Mouse (Mus musculus) induced T-regulatory cell, adult 2 months (primary cell): ENCODE measurements around the gene Gja5.
A peak's percentile ranks its signal among the peaks of the same experiment; 100 is the strongest.
"Not testable (repeated sequence)": the region's sequence is repeated elsewhere in the genome, so short reads cannot be mapped to it uniquely, and the experiment has no call there.

ENCODE experiments used
- DNase-seq: peaks from one replicate; pipeline ENCODE4 v3.0.0-alpha.2; 2012; ENCODE audit warnings: low read depth

Gja5 gene

GRCm38 (mm10) chr3:97037119-97037518, 132.6 kb downstream of the Gja5 start:
- DNase-seq = no peak

DNA sequence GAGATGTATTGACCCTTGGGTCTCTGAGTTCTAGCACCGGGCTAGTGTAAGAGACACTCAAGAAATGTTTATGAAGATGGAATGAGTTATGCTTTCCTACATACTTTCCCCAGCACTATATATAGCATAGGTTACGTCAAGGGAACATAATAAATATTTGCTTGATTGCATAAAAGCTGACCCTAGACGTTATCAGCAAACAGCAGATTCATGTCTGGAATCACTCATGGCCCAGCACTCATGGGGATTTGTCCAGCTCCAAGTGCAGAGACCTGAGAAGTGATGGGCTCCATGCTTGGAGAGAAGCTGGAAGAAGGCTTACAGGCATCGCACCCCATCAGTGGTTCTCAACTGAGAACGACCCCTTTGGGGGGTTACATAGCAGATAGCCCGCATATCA, 135.2 kb downstream of the Gja5 start:
- DNase-seq = no peak

GRCm38 (mm10) chr3:97044188-97044587, 139.7 kb downstream of the Gja5 start:
- peak; percentile 3 for DNase-seq

DNA sequence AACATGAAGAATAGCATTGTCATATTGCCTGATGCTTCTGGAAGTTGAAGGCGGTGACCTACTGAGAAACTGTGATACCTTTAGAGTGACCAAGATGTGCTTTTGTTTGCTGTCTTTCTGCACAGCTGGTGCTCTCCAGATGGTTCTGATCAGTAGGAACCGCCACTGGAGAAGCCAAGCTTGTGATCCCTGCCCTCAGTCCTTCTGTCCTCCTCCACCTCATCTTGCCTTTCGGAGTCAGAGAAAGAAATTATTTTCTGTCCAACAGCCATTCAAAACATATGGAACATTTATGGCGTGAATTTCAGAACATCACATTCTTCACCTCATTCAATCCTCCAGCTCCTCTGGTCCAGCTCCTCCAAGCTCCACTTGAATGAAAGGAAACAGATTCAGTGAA, 143.3 kb downstream of the Gja5 start:
- no peak for DNase-seq

GRCm38 (mm10) chr3:97048360-97048759, 143.9 kb downstream of the Gja5 start:
- DNase-seq = peak; percentile 39

DNA sequence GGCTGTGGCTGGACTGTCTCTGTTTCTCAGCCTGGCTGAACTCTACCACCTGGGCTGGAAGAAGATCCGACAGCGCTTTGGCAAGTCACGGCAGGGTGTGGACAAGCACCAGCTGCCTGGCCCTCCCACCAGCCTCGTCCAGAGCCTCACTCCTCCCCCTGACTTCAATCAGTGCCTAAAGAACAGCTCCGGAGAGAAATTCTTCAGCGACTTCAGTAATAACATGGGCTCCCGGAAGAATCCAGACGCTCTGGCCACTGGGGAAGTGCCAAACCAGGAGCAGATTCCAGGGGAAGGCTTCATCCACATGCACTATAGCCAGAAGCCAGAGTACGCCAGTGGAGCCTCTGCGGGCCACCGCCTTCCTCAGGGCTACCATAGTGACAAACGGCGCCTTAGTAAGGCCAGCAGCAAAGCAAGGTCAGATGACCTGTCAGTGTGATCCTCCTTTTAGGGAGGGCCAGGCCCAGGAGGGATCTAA, 146.8 kb downstream of the Gja5 start:
- no peak for DNase-seq

- no peak for DNase-seq
Observed at GRCm38 (mm10) chr3:97052069-97052799, 147.7 kb downstream of the Gja5 start.

DNA sequence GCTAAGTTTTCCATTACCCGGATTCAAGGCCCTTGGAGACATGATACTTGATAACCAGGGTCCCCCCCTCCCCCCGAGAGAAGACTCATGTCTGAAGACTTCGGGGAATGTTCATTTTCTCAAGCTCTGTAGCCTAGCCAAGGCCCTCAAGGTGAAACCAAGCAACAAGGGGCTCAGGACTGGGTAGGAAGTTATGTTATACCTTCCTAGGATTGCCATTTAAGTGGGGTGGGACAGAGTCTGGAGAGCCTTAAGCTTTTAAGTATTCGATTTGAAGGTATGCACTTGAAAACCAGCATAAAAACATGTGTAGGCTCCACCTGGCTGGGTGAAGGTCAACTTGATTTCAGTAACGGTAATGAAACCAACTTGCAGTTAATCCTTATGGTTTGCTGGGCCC, 154.2 kb downstream of the Gja5 start:
- DNase-seq = no peak

DNA sequence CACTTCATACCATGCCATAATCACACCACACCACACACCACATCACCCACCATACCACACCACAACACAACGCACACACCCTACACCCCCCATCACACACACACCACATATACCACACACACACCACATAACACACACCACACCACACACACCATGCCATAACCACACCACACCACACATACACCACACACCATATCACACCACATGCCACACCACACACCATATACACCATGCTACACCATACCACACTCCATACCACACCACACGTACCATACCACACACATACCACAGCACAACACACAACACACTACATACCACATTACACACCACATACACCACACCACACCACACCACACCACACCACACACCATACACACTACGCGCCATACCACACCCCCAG, 155.6 kb downstream of the Gja5 start:
- no peak for DNase-seq

GRCm38 (mm10) chr3:97062814-97063213, 158.3 kb downstream of the Gja5 start:
- no peak for DNase-seq

GRCm38 (mm10) chr3:97064046-97064445, 159.6 kb downstream of the Gja5 start:
- no peak for DNase-seq

- not testable (repeated sequence) for DNase-seq
Observed at GRCm38 (mm10) chr3:97069589-97069988, 165.1 kb downstream of the Gja5 start.

DNA sequence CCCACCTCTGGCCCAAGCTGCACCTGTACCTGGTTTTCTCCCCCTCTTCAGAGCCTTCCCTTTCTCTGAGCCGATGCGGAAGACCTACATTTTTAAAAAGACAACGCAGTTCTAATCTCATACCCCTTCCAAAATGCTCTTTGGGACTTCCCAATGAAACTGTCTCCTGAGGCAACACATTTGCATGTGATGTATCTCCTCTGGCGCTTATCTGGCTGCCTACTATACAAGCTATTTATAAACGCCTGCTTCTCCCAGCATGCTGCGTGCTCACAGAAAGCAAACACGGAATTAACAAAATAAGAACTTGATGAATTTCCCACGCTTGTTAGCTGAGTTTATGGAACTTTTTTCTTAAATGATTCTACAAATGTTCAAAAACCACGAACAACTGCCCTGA, 167.4 kb downstream of the Gja5 start:
- not testable (repeated sequence) for DNase-seq

DNA sequence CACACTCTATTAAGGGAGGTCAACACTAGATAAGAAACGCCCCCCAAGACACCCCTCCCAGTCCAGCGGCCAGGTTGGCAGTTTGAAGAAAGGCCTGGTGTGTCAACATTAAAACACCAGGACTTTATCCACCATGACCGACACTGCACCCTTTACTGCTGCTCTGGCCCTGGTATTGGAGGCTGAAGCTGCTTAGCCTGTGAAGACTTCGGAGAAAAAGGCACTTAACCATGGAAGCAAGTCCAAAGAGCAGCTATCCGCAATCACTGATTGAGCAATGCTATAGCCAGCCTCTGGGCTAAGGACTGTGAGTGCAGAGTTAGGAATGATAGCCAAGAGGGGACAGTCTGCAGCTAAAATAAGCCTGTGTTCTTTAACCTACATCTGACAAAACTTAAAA, 167.9 kb downstream of the Gja5 start:
- not testable (repeated sequence) for DNase-seq

DNA sequence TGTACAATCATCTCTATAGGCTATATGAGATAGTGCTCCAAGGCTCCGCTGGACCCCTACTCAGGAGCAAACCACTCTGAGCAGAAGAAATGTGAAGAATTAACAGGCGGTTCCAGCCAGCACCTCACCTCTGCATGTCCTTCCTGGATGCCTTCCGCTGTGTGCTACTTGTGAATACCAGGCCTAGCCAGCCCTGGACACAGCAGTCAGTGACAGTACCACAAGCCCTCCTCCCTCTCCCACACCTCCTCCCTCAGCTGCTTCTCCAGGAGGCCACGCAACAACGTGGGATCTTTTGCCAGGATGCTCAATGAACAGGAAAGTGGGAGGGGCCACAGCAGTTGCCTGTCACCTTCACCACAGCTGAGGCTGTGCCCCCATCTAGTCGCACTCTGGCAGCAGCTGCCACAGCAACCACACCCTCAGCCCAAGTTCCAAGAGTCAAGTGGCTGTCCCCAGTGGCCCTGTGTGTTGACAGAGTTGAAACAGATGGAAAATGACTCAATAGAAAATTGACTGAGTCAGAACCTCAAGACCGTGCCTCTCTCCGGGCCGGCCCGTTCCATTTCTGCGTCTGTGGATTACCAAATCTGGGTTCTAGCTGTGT, 171.4 kb downstream of the Gja5 start:
- not testable (repeated sequence) for DNase-seq

DNA sequence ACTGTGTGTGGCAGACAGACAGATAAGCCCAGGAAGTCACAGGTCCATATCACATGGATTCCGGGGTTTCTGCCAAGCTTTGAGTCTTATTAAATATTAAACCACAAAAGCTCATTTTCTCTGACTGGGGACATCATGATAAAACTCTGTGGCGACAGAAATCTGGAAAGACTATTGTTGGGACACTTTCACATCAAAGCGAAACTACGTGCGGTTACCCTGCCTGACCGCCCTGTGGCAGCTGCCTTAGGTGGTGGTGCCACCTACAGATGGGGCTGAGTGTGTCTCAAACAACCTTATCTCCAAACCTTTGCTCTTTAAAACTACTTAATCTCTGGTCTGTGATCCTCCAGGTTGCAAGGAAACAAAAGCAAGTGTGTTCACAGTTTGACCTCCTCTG, 171.9 kb downstream of the Gja5 start:
- DNase-seq = peak; percentile 66

- no peak for DNase-seq
Observed at GRCm38 (mm10) chr3:97078436-97078835, 173.9 kb downstream of the Gja5 start.

- DNase-seq = no peak
Observed at GRCm38 (mm10) chr3:97082156-97082555, 177.7 kb downstream of the Gja5 start.

DNA sequence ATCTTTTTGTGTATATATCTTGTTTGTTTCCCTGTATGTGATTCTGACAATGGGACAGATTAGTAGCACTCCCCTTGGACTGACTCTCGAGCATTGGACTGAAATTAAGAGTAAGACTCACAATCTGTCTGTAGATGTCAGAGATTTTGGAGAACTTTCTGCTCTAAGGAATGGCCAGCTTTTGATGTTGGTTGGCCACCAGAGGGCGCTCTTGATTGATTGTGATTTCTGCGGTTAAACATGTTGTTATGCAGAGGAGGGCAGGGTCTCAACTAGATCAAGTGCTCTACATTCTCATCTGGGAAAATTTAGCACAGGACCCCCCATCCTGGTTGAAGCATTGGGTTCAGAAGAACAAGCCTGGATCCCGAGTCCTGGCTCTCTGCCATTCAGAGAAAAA, 182.8 kb downstream of the Gja5 start:
- DNase-seq = peak; percentile 69

DNA sequence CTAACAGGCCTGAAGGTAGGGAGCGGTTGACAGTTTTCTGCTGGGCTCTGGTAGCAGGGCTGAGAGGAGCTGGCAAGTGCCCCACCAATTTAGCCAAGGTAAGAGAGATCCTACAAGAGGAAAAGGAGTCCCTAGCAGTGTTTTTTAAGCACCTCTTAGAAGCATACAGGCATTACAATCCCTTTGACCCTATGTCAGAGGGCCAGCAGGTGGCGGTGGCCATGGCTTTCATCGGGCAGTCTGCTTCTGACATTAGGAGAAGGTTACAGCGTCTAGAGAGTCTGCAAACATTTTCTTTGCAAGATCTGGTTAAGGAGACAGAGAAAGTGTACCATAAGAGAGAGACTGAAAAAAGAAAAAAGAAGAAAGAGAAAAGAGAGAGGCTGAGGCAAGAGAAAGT, 183.8 kb downstream of the Gja5 start:
- not testable (repeated sequence) for DNase-seq

GRCm38 (mm10) chr3:97091971-97092370, 187.5 kb downstream of the Gja5 start:
- not testable (repeated sequence) for DNase-seq

- DNase-seq = not testable (repeated sequence)
Observed at GRCm38 (mm10) chr3:97096664-97097063, 192.2 kb downstream of the Gja5 start.

DNA sequence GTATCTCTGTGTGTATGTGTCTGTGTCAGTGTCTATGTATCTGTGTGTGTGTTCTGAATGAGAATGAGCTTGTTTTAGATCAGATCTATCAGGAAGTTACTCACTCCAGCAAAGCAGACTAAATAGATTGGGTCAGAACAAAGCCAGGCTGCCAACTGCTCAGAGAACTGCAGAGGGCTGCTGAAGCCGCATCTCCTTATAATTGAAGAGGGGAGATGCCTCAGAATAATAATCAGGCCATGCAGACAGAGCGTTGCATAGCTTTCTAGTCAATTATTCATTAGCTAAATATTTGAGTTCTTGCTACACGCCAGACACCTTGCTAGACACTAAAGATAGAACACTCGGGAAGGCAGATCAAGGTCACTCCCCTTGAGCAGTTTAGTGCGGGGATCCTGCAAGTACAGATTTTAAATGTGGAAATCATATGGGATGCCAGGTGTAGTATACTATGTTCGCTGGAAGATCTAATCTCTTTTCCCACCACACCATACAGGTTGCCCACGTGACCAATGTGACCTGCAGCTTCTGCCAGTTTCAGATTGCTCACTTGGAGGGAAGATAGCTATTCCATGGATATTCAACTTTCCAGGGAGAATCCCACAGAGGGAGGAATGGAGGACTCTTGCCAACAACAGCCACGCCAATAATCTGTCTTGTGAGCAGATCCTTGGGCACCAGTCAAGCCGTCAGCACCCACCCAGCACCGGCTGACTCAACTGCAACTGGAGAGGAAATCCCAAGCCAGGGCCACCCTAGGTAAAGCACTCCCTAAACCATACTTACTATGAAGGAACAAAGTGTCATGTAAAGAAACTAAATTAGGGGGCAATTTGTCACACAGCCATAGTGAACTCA, 196.5 kb downstream of the Gja5 start:
- DNase-seq = no peak
